Mouse (Mus musculus) CD8-positive naive resting alpha-beta T cell, adult 2 months (primary cell): ENCODE data around the gene Hnrnpul1.
"Not testable (repeated sequence)": the region's sequence is repeated elsewhere in the genome, so short reads cannot be mapped to it uniquely, and the experiment has no call there.

Experiments used
- DNase-seq, 2 experiments: peaks; one replicate each; pipeline ENCODE4 v3.0.0; 2022; ENCODE audit warnings: low read depth in 2 of 2, low spot score in 2 of 2

Hnrnpul1 gene

GRCm38 (mm10) chr7:25754738-25755467 is at the start of gene Hnrnpul1:
Gene Hnrnpul1 (minus strand): TSS chr7:25754757.
- DNase-seq = peak; percentile 99 to 100

- no peak for DNase-seq
These were observed 48.9 kb upstream of the Hnrnpul1 start for GRCm38 (mm10) chr7:25803460-25803859.

- no peak for DNase-seq
These were observed 47.9 kb upstream of the Hnrnpul1 start for GRCm38 (mm10) chr7:25802241-25803125.

GRCm38 (mm10) chr7:25801031-25801430 is 46.5 kb upstream of the Hnrnpul1 start:
- no peak for DNase-seq

GRCm38 (mm10) chr7:25799369-25799768 is 44.8 kb upstream of the Hnrnpul1 start:
- no peak for DNase-seq

GRCm38 (mm10) chr7:25798540-25798939 is 44.0 kb upstream of the Hnrnpul1 start:
- DNase-seq = no peak

- no peak for DNase-seq
These were observed 40.2 kb upstream of the Hnrnpul1 start for GRCm38 (mm10) chr7:25794775-25795174.

- peak in 1 of 2 experiments; percentile 58 for DNase-seq
These were observed 39.1 kb upstream of the Hnrnpul1 start for GRCm38 (mm10) chr7:25793679-25794078.

GRCm38 (mm10) chr7:25792966-25793365 is 38.4 kb upstream of the Hnrnpul1 start:
- not testable (repeated sequence) for DNase-seq

GRCm38 (mm10) chr7:25790615-25791014 is 36.1 kb upstream of the Hnrnpul1 start:
- DNase-seq = no peak

- no peak for DNase-seq
These were observed 34.5 kb upstream of the Hnrnpul1 start for GRCm38 (mm10) chr7:25789129-25789440.

GRCm38 (mm10) chr7:25788220-25789128 is 33.9 kb upstream of the Hnrnpul1 start, which contains the start of gene Axl:
Gene Axl (minus strand): TSS chr7:25788705.
- no peak for DNase-seq

GRCm38 (mm10) chr7:25787456-25788219 is 33.1 kb upstream of the Hnrnpul1 start:
- DNase-seq = no peak

GRCm38 (mm10) chr7:25786974-25787373 is 32.4 kb upstream of the Hnrnpul1 start:
- no peak for DNase-seq

- DNase-seq = no peak
These were observed 31.2 kb upstream of the Hnrnpul1 start for GRCm38 (mm10) chr7:25785752-25786151.

GRCm38 (mm10) chr7:25784808-25785207 is 30.3 kb upstream of the Hnrnpul1 start:
- no peak for DNase-seq

GRCm38 (mm10) chr7:25783746-25784145 is 29.2 kb upstream of the Hnrnpul1 start:
- no peak for DNase-seq

- no peak for DNase-seq
These were observed 28.2 kb upstream of the Hnrnpul1 start for GRCm38 (mm10) chr7:25782744-25783143.

- DNase-seq = peak in 1 of 2 experiments; percentile 15
These were observed 27.5 kb upstream of the Hnrnpul1 start for GRCm38 (mm10) chr7:25781937-25782610.
